Mouse (Mus musculus): ENCODE results near the gene Plac8. TPM values are rescaled to one million over a fixed set of nuclear protein-coding genes. Genes with fewer than 3 reads are reported as not detected.
A peak's percentile ranks its signal among the peaks of the same experiment; 100 is the strongest.

Gene Plac8
- total RNA-seq, 2 experiments from 2014 or later, result 0.90 TPM; not detected in 1

DNA sequence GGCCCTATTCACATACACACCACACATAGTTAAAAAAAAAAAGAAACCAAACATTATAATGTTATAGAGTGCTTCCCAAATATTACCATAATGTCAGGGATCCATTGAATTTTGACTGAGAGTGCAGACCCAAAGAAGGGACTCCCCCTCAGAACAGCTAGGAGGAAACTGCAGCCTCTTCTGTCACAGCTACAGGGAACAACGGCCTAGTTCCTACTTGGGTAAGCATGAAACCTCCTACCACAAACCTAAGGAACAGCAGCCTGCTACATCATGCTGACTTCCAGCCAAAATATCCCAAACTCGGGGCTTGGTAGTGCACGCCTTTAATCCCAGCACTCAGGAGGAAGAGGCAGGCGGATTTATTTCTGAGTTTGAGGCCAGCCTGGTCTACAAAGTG is 22.7 kb downstream of the Plac8 start:
- no peak for DNase-seq
- intact Hi-C loops (cut with DNase I; ENCODE audit: low total_unique reads), result loop anchor here (10.0 kb wide), 1 partner anchor 115 kb away; no protein-coding TSS in a partner anchor

GRCm38 (mm10) chr5:100548236-100548635 is 23.8 kb downstream of the Plac8 start:
- intact Hi-C loops (cut with DNase I; ENCODE audit: low total_unique reads), result loop anchor here (10.0 kb wide), 1 partner anchor 117 kb away; no protein-coding TSS in a partner anchor
- DNase-seq, result no peak

- no peak for DNase-seq
- intact Hi-C loops (cut with DNase I; ENCODE audit: low total_unique reads), result loop anchor here (10.0 kb wide), 1 partner anchor 118 kb away; no protein-coding TSS in a partner anchor
Observed at GRCm38 (mm10) chr5:100546294-100547080, 25.6 kb downstream of the Plac8 start.

- DNase-seq, result no peak
- intact Hi-C loops (cut with DNase I; ENCODE audit: low total_unique reads), result no loop called here
Observed at GRCm38 (mm10) chr5:100536638-100537037, 35.4 kb downstream of the Plac8 start.

GRCm38 (mm10) chr5:100535826-100536225 is 36.2 kb downstream of the Plac8 start:
- intact Hi-C loops (cut with DNase I; ENCODE audit: low total_unique reads), result no loop called here
- DNase-seq, result no peak

GRCm38 (mm10) chr5:100526164-100526563 is 45.9 kb downstream of the Plac8 start:
- DNase-seq, result no peak
- intact Hi-C loops (cut with DNase I; ENCODE audit: low total_unique reads), result no loop called here

- intact Hi-C loops (cut with DNase I; ENCODE audit: low total_unique reads), result no loop called here
- no peak for DNase-seq
Observed at GRCm38 (mm10) chr5:100525620-100526019, 46.4 kb downstream of the Plac8 start.

DNA sequence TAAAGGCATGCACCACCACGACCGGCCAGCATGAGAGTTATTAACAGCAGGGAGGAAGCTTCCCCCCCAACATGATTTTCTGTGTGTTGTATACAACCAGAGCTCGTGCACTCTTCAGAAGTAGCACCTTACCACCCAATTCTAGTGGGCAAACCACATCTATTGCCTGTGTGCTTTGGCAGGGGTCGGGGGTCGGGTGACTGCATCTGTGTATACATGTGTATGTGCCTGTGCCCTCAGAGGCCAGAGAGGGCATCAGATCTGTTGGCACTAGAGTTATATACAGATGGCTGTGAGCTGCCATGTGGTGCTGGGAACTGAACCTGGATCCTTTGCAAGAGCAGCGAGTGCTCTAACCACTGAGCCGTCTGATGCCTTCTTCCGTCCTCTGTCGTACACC is 47.1 kb downstream of the Plac8 start:
- intact Hi-C loops (cut with DNase I; ENCODE audit: low total_unique reads), result no loop called here
- no peak for DNase-seq

DNA sequence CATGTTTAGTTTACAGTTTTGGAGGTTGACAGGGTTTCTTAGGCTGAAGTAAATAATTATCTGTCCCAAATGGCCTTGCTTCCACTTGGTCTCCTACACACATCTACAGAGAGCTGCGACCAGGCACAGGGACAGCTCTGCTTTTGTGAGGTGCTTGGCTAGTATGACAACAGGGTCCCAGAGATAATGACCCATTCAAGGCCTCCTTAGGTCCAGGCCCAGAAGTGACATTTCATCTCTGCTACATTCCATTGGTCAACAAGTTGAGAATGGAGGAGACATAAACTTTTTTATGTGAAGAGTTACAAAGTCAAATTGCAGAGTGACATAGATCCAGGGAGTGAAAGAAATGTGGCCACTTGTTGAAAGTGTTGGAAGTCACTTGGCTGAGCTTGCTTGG is 48.7 kb downstream of the Plac8 start:
- no peak for DNase-seq
- intact Hi-C loops (cut with DNase I; ENCODE audit: low total_unique reads), result no loop called here

DNA sequence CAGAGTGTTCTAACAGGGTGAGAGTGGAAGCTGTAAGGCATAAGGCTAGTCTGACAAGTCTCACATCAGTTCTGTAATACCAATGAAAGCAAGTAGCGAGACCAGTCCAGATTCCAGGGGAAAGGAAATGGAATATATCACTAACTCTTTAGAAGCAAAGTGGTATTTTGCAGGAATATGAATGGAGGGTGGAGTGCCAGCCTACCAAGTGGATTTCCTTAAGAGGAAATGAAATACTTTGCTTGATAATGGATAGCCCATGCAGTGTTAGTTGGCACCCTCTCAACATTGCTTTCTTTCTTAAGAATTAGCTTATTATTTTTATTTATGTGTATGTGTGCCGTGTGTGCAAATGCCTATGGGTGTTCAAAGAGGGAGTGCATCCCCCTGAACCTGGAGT is 51.8 kb downstream of the Plac8 start:
- intact Hi-C loops (cut with DNase I; ENCODE audit: low total_unique reads), result no loop called here
- DNase-seq, result no peak

- no peak for DNase-seq
- intact Hi-C loops (cut with DNase I; ENCODE audit: low total_unique reads), result loop anchor here (5.0 kb wide), 1 partner anchor 87 kb away; no protein-coding TSS in a partner anchor
Observed at GRCm38 (mm10) chr5:100519027-100519411, 53.0 kb downstream of the Plac8 start.

DNA sequence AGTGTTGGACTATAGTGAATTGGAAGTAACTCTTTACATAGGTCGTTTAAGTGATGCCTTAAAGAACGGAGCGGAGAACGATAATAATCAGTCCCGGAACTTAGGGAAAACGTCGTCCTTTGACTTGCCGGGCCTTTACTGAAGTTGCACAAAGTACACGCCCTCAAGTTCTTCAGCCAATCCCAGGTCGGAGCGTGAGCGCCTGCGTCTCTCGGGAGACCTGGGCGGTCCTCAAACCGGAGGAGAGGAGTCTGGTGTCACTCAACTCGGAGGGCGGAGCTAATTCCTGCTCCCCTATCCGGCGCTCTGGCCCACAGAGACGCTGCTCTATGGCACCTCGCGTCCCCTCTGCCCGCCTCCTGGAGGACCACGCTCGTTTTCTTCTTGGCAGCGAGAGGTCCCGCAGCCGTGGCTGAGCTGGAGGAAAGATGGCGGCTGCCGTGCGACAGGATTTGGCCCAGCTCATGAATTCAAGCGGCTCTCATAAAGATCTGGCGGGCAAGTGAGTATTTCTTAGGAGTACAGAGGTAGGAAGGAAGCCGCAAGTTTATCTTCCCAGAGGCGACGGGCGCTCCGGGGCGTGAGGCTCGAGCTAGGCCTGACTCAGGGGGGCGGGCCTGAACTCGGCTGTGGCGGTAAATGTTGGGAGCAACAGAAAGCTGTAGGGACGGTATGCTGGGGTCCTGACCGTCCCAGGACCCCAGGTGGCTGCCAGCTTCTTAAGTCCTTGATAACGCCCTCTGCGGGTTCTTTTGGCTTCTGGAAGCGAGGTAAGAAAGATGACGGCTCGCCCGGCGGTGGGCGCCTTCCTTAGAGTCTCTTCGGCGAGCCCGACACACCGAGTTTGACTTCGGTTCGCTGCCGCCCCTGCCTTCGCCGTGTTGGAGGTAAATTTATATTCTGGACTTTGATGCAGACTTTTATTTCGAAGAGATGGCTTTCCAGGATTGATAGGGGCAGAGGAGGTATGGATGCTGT is 53.7 kb downstream of the Plac8 start, which contains the start of gene Cops4:
Gene Cops4, plus strand, starts transcription at position 261 of the 978 bp plus-strand sequence.
- intact Hi-C loops (cut with DNase I; ENCODE audit: low total_unique reads), result loop anchor here (5.0 kb wide), 1 partner anchor 86 kb away; no protein-coding TSS in a partner anchor

DNA sequence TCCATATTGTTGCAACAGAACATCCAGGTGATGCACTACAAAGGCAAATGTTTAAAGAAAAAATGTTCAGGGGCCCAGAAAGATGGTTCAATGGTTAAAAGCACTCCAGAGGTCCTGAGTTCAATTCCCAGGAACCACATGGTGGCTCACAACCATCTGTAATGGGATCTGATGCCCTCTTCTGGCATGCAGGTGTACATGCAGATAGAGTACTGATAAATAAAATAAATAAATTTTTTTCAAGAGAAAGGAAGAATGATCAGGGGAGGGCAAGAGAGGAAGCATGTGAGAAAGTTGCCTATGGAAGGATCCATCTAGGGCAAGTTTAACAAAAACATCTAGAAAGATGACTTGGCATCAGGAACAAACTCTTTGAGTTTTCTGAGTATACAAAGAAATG is 59.5 kb downstream of the Plac8 start:
- intact Hi-C loops (cut with DNase I; ENCODE audit: low total_unique reads), result loop anchor here (5.0 kb wide), 1 partner anchor 100 kb away; no protein-coding TSS in a partner anchor
- no peak for DNase-seq

More for the DNA sequence above, 53.7 kb downstream of the Plac8 start, which contains the start of gene Cops4:
- DNase-seq, result peak; percentile 98

GRCm38 (mm10) chr5:100509247-100509646 is 62.8 kb downstream of the Plac8 start:
- DNase-seq, result no peak
- intact Hi-C loops (cut with DNase I; ENCODE audit: low total_unique reads), result no loop called here

Other genes with a start within 250 kb of the Plac8 start
- 10 to 100 TPM; 70.6 to 82.8 TPM for gene Sec31a, start 156.0 kb downstream of the Plac8 start, total RNA-seq (2021)
- gene Lin54, start 71.6 kb downstream of the Plac8 start, total RNA-seq (2021), result 1 to 10 TPM; 5.8 to 6.4 TPM
- 10 to 100 TPM; 88.8 TPM for gene Cops4, start 53.9 kb downstream of the Plac8 start, total RNA-seq (2021)
- gene Coq2, start 102.9 kb upstream of the Plac8 start, total RNA-seq (2021), result 10 to 100 TPM; 39.8 to 41.0 TPM
- gene Hpse, start 147.5 kb upstream of the Plac8 start, total RNA-seq (2021), result under 1 TPM; 0.51 to 0.88 TPM
- gene Helq, start 226.4 kb upstream of the Plac8 start, total RNA-seq (2021), result 1 to 10 TPM; 4.1 to 5.9 TPM
- 10 to 100 TPM; 72.2 to 76.4 TPM for gene Mrps18c, start 226.4 kb upstream of the Plac8 start, total RNA-seq (2021)
- gene Abraxas1, start 248.7 kb upstream of the Plac8 start, total RNA-seq (2021), result 1 to 10 TPM; 5.3 to 5.7 TPM

Measured in gastrocnemius, postnatal 14 days (tissue).